16 mouse cellular contexts compared by ENCODE assay signal in genomic region chr8:117484731-117485130, GRCm38 (mm10). TPM values are rescaled to one million over a fixed set of nuclear protein-coding genes. Genes with fewer than 3 reads are reported as not detected.
DNase-seq lines count a peak whose midpoint lies in the region; ATAC-seq lines count a peak whose summit lies in the region.
"Had no signal": no experiment of that assay in that cellular context is flagged by ENCODE, and none has a peak within 500 bp of the region (broad histone marks: within the 10 kb centered on the region; RNA-seq: fewer than 3 reads in every experiment).

No protein-coding gene starts in this region.

- peak; percentile 46 to 78 for DNase-seq in adrenal gland, adult (ENCODE audit: inconsistent age in 2 of 2, low spot score in 1 of 2)
- DNase-seq in adrenal gland, postnatal 4 days (ENCODE audit: low spot score in 2 of 2) = no peak
- peak; percentile 26 for DNase-seq in adrenal gland, adult 8-10 months
- DNase-seq in adrenal gland, postnatal 14 days = peak; percentile 45
- DNase-seq in adrenal gland, postnatal 36 days = peak; percentile 46 to 56
- no peak for DNase-seq in cerebellum, postnatal 25 days
- DNase-seq: B cell, adult 2 months; cerebellum, adult 11-12 months; cerebellum, adult 2 months; cerebellum, adult 9-10 months; cerebellum, postnatal 10 days; cerebellum, postnatal 36 days; embryo, embryonic 11 days had no signal

- ATAC-seq in CD4-positive, CD25-positive, alpha-beta regulatory T cell, adult 4 months = no peak
- ATAC-seq: forebrain, embryonic 14.5 days; forebrain, embryonic 16.5 days had no signal

RNA-seq across cellular contexts. Expression of gene Plcg2, which starts 13.4 kb away (rescaled TPM):
- 1 to 10 TPM; 5.5 to 6.2 TPM for total RNA-seq in adrenal gland, postnatal 4 days (2021)
- total RNA-seq in adrenal gland, adult 8-10 months (2022) = 1 to 10 TPM; 6.7 to 8.9 (median 8.1) TPM
- total RNA-seq in adrenal gland, postnatal 14 days (2021) = 3.4 and 8.0 TPM in 2 replicates
- total RNA-seq in adrenal gland, postnatal 36 days (2021) = 1 to 10 TPM; 4.1 to 6.7 TPM
- polyA plus RNA-seq in CD4-positive, CD25-positive, alpha-beta regulatory T cell, adult 4 months (2017; shearing (Covaris generic)) = under 1 TPM in 1 of 2 experiments, not detected in 1; 0.99 TPM

Comparison
In these comparisons a context has a peak if more than half of its experiments do, and no peak if none do; other contexts are left out.
1. DNase-seq: peak in adrenal gland, adult (2 of 2), adrenal gland, adult 8-10 months (single experiment), adrenal gland, postnatal 14 days (single experiment) and adrenal gland, postnatal 36 days (2 of 2); none in adrenal gland, postnatal 4 days (0 of 2) and cerebellum, postnatal 25 days (0 of 2).